Mouse (Mus musculus) lung, postnatal 0 days (tissue): ENCODE data around the gene Cldn14. TPM values are rescaled to one million over a fixed set of nuclear protein-coding genes. Genes with fewer than 3 reads are reported as not detected.

Source experiments
- ATAC-seq: fragments of 200-750 bp; cut with Nextera tagmentation; 2 replicates; pipeline ENCODE4 v1.8.0; 2017; ENCODE audit warnings: moderate library complexity
- DNase-seq: peaks from one replicate; pipeline ENCODE4 v3.0.0-alpha.2; 2016; ENCODE audit warnings: low spot score
- H3K27ac ChIP-seq: fragments of 300-500 bp; sonication (generic); 2 replicates; pipeline ENCODE4 v1.5.1; 2014; ENCODE audit warnings: antibody characterized with exemption, mild to moderate bottlenecking, low read length, mixed read lengths
- H3K27me3 ChIP-seq: fragments of 300-500 bp; sonication (generic); replicated peaks from 2 replicates; pipeline ENCODE4 v1.6.1; 2014; ENCODE audit warnings: low read length, mixed read lengths; ENCODE audit not compliant: insufficient read depth
- H3K36me3 ChIP-seq: fragments of 300-500 bp; sonication (generic); 2 replicates; pipeline ENCODE4 v1.6.1; 2014; ENCODE audit warnings: low read length, mixed read lengths; ENCODE audit not compliant: insufficient read depth
- H3K4me1 ChIP-seq: fragments of 300-500 bp; sonication (generic); 2 replicates; pipeline ENCODE4 v1.6.1; 2014; ENCODE audit warnings: antibody characterized with exemption, low read depth, low read length, mixed read lengths; ENCODE audit not compliant: insufficient read depth
- H3K4me2 ChIP-seq: fragments of 300-500 bp; sonication (generic); replicated peaks from 2 replicates; pipeline ENCODE4 v1.6.1; 2014; ENCODE audit warnings: low read depth, mild to moderate bottlenecking, low read length, moderate library complexity, mixed read lengths
- H3K4me3 ChIP-seq: fragments of 300-500 bp; sonication (generic); 2 replicates; pipeline ENCODE4 v1.5.1; 2014; ENCODE audit warnings: low read depth, low read length
- H3K9ac ChIP-seq: fragments of 300-500 bp; sonication (generic); replicated peaks from 2 replicates; pipeline ENCODE4 v1.6.1; 2014; ENCODE audit warnings: low read depth, mild to moderate bottlenecking
- H3K9me3 ChIP-seq: fragments of 300-500 bp; sonication (generic); 2 replicates; pipeline ENCODE4 v1.6.1; 2016; ENCODE audit warnings: low read length, mixed read lengths
- CTCF ChIP-seq: IDR thresholded peaks from 2 replicates; pipeline ENCODE4 v1.5.1; 2016; ENCODE audit warnings: antibody characterized with exemption, mild to moderate bottlenecking
- EP300 ChIP-seq: IDR thresholded peaks from 2 replicates; pipeline ENCODE4 v1.6.1; 2016; ENCODE audit warnings: antibody characterized with exemption, mild to moderate bottlenecking, control low read depth
- WGBS: fragments of 180-500 bp; shearing (Covaris S2); extraction: QIAGEN DNeasy Blood & Tissue Kit; methylation state at CpG from one replicate; pipeline ENCODE4 v1.1.7; 2014; 5-methylcytosine and 5-hydroxymethylcytosine counted together
- polyA plus RNA-seq: library from polyadenylated mRNA; unstranded; fragments of >200 nt; fragmentation: Nextera tagmentation; extraction: Ambion mirVana; gene quantifications from 2 replicates; pipeline ENCODE4 v1.2.1, GENCODE M21; 2015

Cldn14 gene
- polyA plus RNA-seq, 1 experiment from 2014 or later = not detected

DNA sequence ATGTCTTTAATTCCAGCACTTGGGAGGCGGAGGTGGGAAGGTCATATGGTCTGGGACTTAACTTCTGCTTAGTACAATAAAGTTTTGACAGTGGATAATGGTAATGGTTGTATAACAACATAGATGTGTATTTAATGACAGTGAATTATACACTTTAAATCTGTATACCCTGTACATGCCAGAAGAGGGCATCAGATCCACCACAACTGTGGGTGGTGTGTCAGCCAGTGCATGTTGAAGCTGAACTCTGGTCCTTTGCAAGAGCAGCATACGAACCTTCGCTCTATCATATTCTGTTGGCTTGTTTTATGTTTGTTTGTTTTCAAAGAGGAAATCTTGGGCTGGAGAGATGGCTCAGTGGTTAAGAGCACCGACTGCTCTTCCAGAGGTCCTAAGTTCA, 61.2 kb downstream of the Cldn14 start:
- Histone ChIP-seq H3K4me1 (no peaks in the 10 kb centered on the region), H3K27ac (no peak overlapping the region), H3K4me2 (no peak overlapping the region), H3K9ac (no peak overlapping the region), H3K36me3 (no peaks in the 10 kb centered on the region), H3K4me3 (no peak overlapping the region), H3K27me3 (0 out of 2 replicates have a peak, but pooled peaks cover 4% of the 10 kb centered on the region), H3K9me3 (no peaks in the 10 kb centered on the region)
- 83% methylated on average over 4 of the region's 4 CpGs for WGBS
- TF ChIP-seq CTCF = 0 out of 2 replicates have a peak, but pooled peaks have one; percentile 9
- TF ChIP-seq EP300 = no peak
- DNase-seq (no peak), ATAC-seq (no peak)

DNA sequence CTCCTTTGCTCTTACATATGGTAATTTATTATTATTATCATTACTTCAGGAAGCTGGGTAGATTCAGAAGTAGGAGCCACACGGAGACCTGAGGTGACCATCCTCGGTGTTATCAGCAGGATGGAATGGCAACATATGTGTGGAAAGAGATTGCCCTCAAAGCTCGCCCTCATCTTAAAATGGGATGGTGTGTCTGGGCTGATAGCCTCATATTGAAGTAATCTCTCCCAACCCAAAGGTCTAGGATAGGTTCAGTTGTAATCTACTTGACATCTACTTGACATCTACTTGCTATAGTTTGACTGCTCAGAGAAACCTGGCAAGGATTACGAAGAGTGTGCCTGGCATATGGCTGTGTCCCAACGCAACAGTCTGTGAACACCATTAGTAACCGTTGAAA, 64.3 kb downstream of the Cldn14 start:
- H3K9me3 ChIP-seq = no peaks in the 10 kb centered on the region
- no peak for ATAC-seq
- no peak overlapping the region for H3K4me3 ChIP-seq
- H3K4me1 ChIP-seq = no peaks in the 10 kb centered on the region
- 77% methylated on average over 6 of the region's 6 CpGs for WGBS
- DNase-seq = no peak
- H3K36me3 ChIP-seq = no peaks in the 10 kb centered on the region
- no peak overlapping the region for H3K27ac ChIP-seq
- H3K9ac ChIP-seq = no peak overlapping the region
- H3K4me2 ChIP-seq = no peak overlapping the region
- 0 out of 2 replicates have a peak, but pooled peaks cover 4% of the 10 kb centered on the region for H3K27me3 ChIP-seq
- TF ChIP-seq EP300 = no peak
- no peak for TF ChIP-seq CTCF

DNA sequence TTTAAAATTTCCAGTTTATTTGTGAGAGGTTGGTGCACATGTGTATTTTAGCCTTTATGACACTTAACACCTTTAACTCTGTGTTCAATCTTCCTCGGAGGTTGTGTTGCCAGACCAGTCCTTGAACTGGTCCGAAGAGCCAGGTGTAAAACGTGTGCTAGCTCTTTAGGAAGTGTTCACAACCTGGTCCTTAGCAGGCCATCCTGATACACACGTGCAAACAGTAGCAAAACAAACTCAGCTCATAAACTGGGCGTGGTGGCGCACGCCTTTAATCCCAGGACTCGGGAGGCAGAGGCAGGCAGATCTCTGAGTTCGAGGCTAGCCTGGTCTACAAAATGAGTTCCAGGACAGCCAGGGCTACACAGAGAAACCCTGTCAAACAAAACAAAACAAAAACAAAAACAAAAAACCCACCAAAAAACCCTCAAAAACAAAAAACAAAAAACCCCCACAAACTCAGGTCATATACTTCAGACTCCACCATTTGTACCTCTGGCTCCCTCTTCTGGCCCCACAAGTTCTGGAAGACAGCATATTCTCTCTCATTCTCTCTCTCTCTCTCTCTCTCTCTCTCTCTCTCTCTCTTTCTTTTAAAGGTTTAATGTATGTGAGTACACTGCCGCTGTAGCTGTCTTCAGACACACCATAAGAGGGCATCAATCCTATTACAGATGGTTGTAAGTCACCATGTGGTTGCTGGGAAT, 65.7 kb downstream of the Cldn14 start:
- no peak overlapping the region for H3K4me3 ChIP-seq
- WGBS = 84% methylated on average over 10 of the region's 10 CpGs
- DNase-seq = no peak
- H3K27me3 ChIP-seq = 0 out of 2 replicates have a peak, but pooled peaks cover 2% of the 10 kb centered on the region
- no peak overlapping the region for H3K9ac ChIP-seq
- no peak overlapping the region for H3K4me2 ChIP-seq
- ATAC-seq = no peak
- H3K9me3 ChIP-seq = no peaks in the 10 kb centered on the region
- TF ChIP-seq EP300 (no peak), CTCF (peak; percentile 18; the same call in 1 of the 2 replicates)
- no peaks in the 10 kb centered on the region for H3K4me1 ChIP-seq
- no peaks in the 10 kb centered on the region for H3K36me3 ChIP-seq
- no peak overlapping the region for H3K27ac ChIP-seq

DNA sequence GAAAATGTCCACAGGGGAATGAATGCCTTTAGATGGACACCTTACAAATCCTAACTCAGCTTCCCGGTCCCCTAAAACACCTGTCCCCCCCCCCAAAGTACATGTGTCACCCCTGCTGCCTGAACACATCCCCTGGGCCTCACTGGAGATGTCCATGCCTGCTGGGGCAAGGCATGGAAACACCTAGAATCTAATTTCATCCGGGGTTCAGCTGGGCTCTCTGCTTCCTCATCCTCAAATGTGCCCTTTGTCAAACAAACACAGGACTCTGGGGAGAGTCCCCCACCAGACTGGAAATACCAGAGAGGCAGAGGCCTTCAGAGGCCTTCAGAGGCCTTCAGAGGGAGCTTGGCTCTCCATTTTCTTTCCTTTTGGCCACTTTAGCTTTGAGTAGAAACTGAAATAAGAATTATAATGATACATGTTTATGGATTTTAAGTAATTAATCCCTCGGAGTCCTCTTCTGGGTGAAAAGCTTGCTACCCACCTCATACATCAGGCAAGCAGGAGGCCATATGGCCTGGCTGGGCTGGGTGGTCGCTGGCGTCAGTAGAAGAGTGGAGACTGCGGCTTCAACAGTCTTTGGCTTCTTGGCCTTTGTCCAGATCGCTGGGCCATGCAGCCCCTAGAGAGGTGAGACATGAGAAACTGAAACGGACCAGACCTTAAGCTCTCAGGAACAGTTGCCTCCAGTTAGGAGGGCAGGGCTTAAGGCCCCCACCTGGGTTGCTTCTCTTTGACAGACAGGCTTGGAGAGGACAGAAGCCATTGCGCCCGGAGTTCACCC, 66.7 kb downstream of the Cldn14 start:
- ATAC-seq = no peak
- DNase-seq = no peak
- Histone ChIP-seq H3K27me3 (no peaks in the 10 kb centered on the region), H3K4me3 (no peak overlapping the region), H3K36me3 (no peaks in the 10 kb centered on the region), H3K4me2 (no peak overlapping the region), H3K4me1 (no peaks in the 10 kb centered on the region), H3K9me3 (no peaks in the 10 kb centered on the region), H3K27ac (no peak overlapping the region), H3K9ac (no peak overlapping the region)
- no peak for TF ChIP-seq CTCF
- TF ChIP-seq EP300 = no peak
- WGBS = 59% methylated on average over 10 of the region's 10 CpGs

GRCm38 (mm10) chr16:93939961-93940360, 68.7 kb downstream of the Cldn14 start:
- H3K36me3 ChIP-seq = no peaks in the 10 kb centered on the region
- no peak overlapping the region for H3K27ac ChIP-seq
- H3K4me2 ChIP-seq = no peak overlapping the region
- no peaks in the 10 kb centered on the region for H3K4me1 ChIP-seq
- ATAC-seq (no peak), DNase-seq (no peak)
- TF ChIP-seq EP300 (no peak), CTCF (no peak)
- H3K9me3 ChIP-seq = no peaks in the 10 kb centered on the region
- H3K4me3 ChIP-seq = no peak overlapping the region
- 79% methylated on average over 4 of the region's 4 CpGs for WGBS
- no peak overlapping the region for H3K9ac ChIP-seq
- no peaks in the 10 kb centered on the region for H3K27me3 ChIP-seq

GRCm38 (mm10) chr16:93938400-93938846, 70.2 kb downstream of the Cldn14 start:
- no peaks in the 10 kb centered on the region for H3K36me3 ChIP-seq
- WGBS = 5% methylated on average over 16 of the region's 16 CpGs
- no peak overlapping the region for H3K9ac ChIP-seq
- H3K9me3 ChIP-seq = no peaks in the 10 kb centered on the region
- TF ChIP-seq EP300 (no peak), CTCF (peak; percentile 82)
- H3K4me3 ChIP-seq = peak overlapping the region; percentile 38
- no peaks in the 10 kb centered on the region for H3K27me3 ChIP-seq
- H3K4me2 ChIP-seq = peak overlapping the region; percentile 61
- peak; percentile 69 for DNase-seq
- no peak for ATAC-seq
- no peak overlapping the region for H3K27ac ChIP-seq
- no peaks in the 10 kb centered on the region for H3K4me1 ChIP-seq
